Mouse (Mus musculus) stomach, postnatal 0 days (tissue): Measurements from ENCODE around the gene Prkaa1.

Experiments
- CTCF ChIP-seq: IDR thresholded peaks from 2 replicates; pipeline ENCODE4 v1.5.1; 2016; ENCODE audit warnings: antibody characterized with exemption, low read depth, mild to moderate bottlenecking, moderate library complexity
- EP300 ChIP-seq: optimal IDR thresholded peaks from 2 replicates; pipeline ENCODE3; 2016; ENCODE audit warnings: antibody characterized with exemption

- peak; percentile 83 for TF ChIP-seq CTCF
- TF ChIP-seq EP300 = no peak
Measured at GRCm38 (mm10) chr15:5193833-5194232, 50.2 kb downstream of the Prkaa1 start.
